Mouse (Mus musculus) MEL (cell line): Measurements from ENCODE around the gene Togaram2.

Experiments used
- POLR2A ChIP-seq, 2 experiments: IDR thresholded peaks; 2 replicates each; pipeline ENCODE4 v1.6.1; 2011 to 2012; ENCODE audit warnings: low read length in 2 of 2, mild to moderate bottlenecking in 2 of 2, control low read depth in 1 of 2, improper control_type of control experiment in 1 of 2, low read depth in 1 of 2, moderate library complexity in 1 of 2; ENCODE audit not compliant: control insufficient read depth in 1 of 2, insufficient read depth in 1 of 2, poor library complexity in 1 of 2
- TAL1 ChIP-seq: IDR thresholded peaks from 2 replicates; pipeline ENCODE4 v1.6.1; 2012; ENCODE audit warnings: mild to moderate bottlenecking, inconsistent platforms, low read length, moderate library complexity, mixed read lengths
- TCF12 ChIP-seq: IDR thresholded peaks from 2 replicates; pipeline ENCODE4 v1.6.1; 2014; ENCODE audit warnings: low read depth, mild to moderate bottlenecking, inconsistent platforms, low read length, improper control_type of control experiment, moderate library complexity
- USF2 ChIP-seq, 2 experiments: IDR thresholded peaks; 2 replicates each; pipeline ENCODE4 v1.6.1; 2011 to 2012; ENCODE audit warnings: improper control_type of control experiment in 2 of 2, low read length in 2 of 2, borderline replicate concordance in 1 of 2, inconsistent platforms in 1 of 2, low read depth in 1 of 2, mild to moderate bottlenecking in 1 of 2; ENCODE audit not compliant: insufficient read depth in 1 of 2

- no peak for TF ChIP-seq TAL1
- no peak for TF ChIP-seq TCF12
- TF ChIP-seq POLR2A (IDR thresholded peaks at IDR 0.05; ENCODE audit: control insufficient read depth in 1 of 2, insufficient read depth in 1 of 2, low read depth in 1 of 2, low read length in 2 of 2, poor library complexity in 1 of 2) = no peak
- TF ChIP-seq USF2 (IDR thresholded peaks at IDR 0.05; ENCODE audit: borderline replicate concordance in 1 of 2, insufficient read depth in 1 of 2, low read depth in 1 of 2, low read length in 2 of 2) = no peak
These were observed 47.4 kb downstream of the Togaram2 start for GRCm38 (mm10) chr17:71720434-71720833.
